Mouse (Mus musculus): Measurements from ENCODE around the gene Fastk. TPM values are rescaled to one million over a fixed set of nuclear protein-coding genes. Genes with fewer than 3 reads are reported as not detected.
"Not testable (repeated sequence)": the region's sequence is repeated elsewhere in the genome, so short reads cannot be mapped to it uniquely, and the experiment has no call there.

Gene Fastk
- total RNA-seq, 1 experiment from 2014 or later, result 17.1 TPM

DNA sequence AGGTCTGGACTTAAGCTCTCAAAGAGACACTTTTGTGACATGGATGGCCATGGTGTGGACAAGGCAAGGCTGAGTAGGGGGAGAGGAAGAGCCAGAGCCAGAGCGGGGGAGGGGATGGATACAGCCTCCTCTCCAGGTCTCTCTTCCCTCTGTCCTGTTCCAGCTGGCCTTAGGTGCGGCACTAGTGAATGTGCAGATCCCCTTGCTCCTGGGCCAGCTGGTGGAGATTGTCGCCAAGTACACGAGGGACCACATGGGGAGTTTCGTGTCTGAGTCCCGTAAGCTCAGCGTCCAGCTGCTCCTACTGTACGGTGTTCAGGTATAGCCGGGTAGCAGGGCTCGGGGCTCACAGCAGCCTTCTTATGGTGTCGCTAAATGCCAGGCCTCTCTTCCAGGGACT, 44.7 kb downstream of the Fastk start:
- no peak for ATAC-seq (replicated peaks; ENCODE audit: insufficient number of reproducible peaks, low FRiP score, low TSS enrichment, poor library complexity, severe bottlenecking)

DNA sequence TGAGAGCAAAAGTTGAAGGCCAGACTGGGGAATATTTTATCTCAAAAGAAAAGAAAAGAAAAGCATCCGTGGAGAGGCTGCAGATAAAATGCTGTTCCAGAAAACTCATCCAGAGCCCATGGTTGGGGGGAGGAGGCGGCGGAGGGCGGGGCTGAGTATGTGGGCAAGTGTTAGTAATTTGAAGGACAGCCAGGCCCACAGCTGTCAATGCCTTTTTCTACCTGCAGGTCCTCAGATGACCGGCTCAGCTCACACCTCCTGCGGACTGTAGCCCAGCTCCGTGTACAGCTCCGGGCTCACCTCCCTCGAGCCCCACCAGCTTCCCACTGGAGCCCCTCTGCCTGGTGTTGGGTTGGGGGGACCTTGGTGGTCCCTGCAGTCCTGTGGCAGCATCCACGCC, 45.4 kb downstream of the Fastk start:
- ATAC-seq (replicated peaks; ENCODE audit: insufficient number of reproducible peaks, low FRiP score, low TSS enrichment, poor library complexity, severe bottlenecking), result no peak

DNA sequence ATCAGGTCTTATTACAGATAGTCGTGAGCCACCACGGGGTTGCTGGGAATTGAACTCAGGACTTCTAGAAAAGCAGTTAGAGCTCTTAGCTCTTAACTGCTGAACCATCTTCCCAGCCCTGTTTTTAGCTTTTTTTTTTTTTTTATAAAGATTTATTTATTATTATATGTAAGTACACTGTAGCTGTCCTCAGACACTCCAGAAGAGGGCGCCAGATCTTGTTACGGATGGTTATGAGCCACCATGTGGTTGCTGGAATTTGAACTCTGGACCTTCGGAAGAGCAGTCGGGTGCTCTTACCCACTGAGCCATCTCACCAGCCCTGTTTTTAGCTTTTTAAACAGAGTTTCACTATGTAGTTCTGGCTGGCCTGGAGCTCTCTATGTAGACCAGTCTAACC, 48.8 kb downstream of the Fastk start:
- not testable (repeated sequence) for ATAC-seq (replicated peaks; ENCODE audit: insufficient number of reproducible peaks, low FRiP score, low TSS enrichment, poor library complexity, severe bottlenecking)

DNA sequence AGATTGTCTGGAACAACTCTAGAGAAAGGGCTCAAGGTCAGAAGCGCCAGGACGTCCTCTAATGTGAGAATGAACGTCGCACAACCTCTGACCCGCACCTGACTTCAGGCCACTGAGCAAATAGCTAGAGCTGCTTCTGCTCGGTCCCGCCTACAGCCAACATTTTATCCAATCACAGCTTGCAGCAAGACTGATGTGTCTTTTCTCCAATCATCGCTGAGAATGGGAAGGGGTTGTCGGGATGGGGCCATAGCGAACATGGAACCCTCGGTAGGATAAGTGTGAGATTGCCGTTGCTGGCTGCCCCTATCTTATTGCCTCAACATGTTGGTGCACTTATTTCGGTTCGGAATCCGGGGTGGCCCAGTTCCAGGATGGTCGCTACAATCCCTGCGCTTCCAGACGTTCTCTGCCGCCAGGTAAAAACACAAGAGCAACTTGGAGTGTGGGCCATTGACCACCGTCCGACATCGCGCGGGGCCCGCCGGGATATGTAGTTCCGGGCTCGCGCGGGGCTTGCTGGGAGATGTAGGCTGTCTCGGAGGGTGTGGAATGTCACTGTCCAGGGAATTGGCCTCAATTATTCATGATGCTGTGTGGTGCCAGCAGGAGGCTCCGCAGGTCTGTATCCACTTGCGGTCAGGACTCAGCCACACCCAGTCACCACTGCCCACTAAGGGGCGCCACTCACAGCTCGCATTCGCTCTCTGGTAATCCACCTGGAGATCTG, 50.8 kb downstream of the Fastk start:
- peak; percentile 86 for ATAC-seq (replicated peaks; ENCODE audit: insufficient number of reproducible peaks, low FRiP score, low TSS enrichment, poor library complexity, severe bottlenecking)

DNA sequence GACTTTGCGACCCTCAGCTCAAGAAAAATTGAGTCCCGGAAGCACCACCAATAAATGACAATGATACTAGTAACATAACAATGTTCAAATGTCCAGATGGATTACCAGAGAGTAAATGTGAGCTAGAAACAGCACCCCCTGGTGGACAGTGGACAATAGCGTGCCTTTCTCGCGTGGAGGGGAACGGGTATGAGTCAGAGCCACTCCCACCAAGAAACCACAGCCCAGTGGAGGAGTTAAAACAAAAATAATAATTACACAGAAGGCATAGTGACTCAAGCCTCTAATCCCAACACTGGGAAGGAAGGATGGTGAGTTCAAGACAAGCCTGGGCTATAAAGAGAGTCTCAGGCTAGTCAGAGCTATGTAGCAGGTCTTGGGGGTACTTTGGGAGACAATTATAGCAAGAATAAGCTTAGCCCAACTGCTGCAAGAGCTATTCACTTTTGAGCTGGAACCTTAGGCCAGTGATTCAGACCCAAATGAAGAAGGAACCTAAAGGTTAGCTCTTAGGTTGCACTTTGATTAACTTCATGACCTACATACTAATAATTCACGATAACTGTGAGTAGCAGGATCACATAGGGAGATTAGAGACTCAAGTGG, 51.6 kb downstream of the Fastk start, which contains the start of gene Abcb8:
Abcb8 (plus strand) TSS at position 272 of the 606 bp plus-strand sequence.
- ATAC-seq (replicated peaks; ENCODE audit: insufficient number of reproducible peaks, low FRiP score, low TSS enrichment, poor library complexity, severe bottlenecking), result peak; percentile 60

DNA sequence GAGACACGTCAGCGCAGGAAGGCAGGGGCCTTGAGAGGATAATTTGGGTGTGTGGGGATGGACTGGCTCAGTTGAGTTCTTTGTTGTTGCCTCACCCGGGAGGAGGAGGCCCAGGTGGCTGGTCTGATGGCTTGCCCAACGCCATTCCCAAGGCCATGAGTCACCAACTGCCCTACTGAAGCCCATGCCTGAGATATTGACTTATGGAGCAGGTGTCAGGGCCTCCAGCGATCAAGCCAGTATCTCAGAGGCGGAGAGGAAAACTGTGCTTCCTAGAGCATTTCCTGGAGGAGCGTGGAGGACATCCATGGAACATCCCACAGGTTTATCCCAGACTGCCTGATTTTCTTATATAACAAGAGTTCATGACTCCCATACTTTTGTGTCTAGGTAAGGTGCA, 52.4 kb downstream of the Fastk start:
- ATAC-seq (replicated peaks; ENCODE audit: insufficient number of reproducible peaks, low FRiP score, low TSS enrichment, poor library complexity, severe bottlenecking), result no peak

DNA sequence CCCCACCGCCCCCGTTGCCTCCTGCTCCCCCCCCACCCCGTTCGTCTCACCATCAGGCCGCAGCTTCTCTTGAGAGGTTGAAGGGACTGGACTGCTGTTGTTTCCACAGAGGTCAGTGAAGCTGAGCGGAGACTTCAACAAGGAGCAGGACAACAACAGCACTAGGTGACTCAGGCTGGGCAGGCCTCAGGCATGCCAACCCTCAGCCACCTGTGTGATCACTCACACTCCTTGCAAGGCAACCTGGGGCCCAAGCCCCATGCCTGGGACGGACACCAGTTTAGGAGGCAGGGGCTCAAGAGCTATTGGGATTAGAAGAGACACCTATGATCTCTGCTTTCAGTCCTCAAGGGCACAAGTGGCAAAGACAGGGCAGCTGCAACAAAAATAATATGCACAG, 53.2 kb downstream of the Fastk start, which contains the start of gene Atg9b:
Atg9b (minus strand) TSS at position 280 of the 400 bp plus-strand sequence.
- ATAC-seq (replicated peaks; ENCODE audit: insufficient number of reproducible peaks, low FRiP score, low TSS enrichment, poor library complexity, severe bottlenecking), result no peak

DNA sequence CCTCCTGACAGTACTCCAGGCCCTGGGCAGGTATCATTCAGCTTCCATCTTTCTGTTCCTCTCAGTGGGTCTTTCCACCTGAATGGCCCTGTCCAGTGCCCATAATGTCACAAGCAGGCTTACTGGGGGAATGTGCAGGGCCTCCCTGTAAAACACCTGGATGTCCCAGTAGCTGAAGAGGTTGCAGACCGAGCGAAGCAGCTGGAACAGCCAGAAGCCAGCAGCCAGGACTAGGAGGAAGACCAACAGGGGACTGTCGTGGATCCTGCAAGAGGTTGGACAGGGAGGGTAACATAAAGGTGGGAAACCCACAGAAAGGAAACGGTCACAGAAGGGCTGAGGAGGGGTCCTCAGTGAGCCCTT, 55.4 kb downstream of the Fastk start:
- ATAC-seq (replicated peaks; ENCODE audit: insufficient number of reproducible peaks, low FRiP score, low TSS enrichment, poor library complexity, severe bottlenecking), result no peak

DNA sequence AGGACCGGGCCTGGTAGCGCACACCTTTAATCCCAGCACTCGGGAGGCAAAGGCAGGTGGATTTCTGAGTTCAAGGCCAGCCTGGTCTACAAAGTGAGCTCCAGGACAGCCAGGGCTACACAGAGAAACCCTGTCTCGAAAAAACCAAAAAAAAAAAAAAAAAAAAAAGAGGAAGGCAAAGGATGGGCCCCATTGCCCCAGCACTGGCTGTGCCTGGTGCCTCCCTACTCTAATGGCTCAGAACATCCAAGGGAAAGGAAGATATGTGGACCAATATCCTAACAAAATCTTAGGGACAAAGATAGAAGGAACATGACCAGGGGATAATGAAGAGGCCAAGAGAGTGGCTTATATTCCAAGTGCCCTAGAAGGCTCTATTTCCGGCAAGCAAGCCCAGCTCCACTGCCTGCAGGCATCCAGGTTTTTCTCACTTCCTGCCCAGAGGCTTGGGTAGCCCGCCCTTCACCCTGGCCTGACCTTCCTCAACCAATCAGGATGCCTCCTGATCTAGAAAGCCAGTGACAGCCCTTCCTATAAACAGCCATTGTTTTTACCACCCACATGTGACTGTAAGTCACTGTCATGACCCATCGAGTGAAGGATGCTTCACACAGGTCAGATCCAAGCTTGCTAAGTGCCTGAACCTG, 56.0 kb downstream of the Fastk start:
- peak; percentile 53 for ATAC-seq (replicated peaks; ENCODE audit: insufficient number of reproducible peaks, low FRiP score, low TSS enrichment, poor library complexity, severe bottlenecking)

Other genes starting within 250 kb of the Fastk start
- gene Kcnh2, start 93.7 kb downstream of the Fastk start, total RNA-seq (2017), result 0.53 TPM in 1 of 3 replicates, not detected in the others
- gene Nos3, start 80.5 kb downstream of the Fastk start, total RNA-seq (2017), result 0.29 TPM in 1 of 3 replicates, not detected in the others
- gene Atg9b, start 53.1 kb downstream of the Fastk start, total RNA-seq (2017), result 0.11 to 0.87 TPM in 2 of 3 replicates, not detected in the other
- gene Abcb8, start 51.6 kb downstream of the Fastk start, total RNA-seq (2017), result 4.5 to 7.6 TPM (median 5.2 TPM) in 3 replicates
- gene Asic3, start 31.9 kb downstream of the Fastk start, total RNA-seq (2017), result not detected in 3 replicates
- gene Cdk5, start 21.8 kb downstream of the Fastk start, total RNA-seq (2017), result 19.3 to 30.9 TPM (median 26.0 TPM) in 3 replicates
- gene Slc4a2, start 21.4 kb downstream of the Fastk start, total RNA-seq (2017), result 20.1 to 60.8 TPM (median 32.2 TPM) in 3 replicates
- gene Tmub1, start 2.6 kb upstream of the Fastk start, total RNA-seq (2017), result 11.8 to 33.4 TPM (median 26.8 TPM) in 3 replicates
- 30.5 to 41.8 TPM (median 34.6 TPM) in 3 replicates for gene Agap3, start 6.9 kb upstream of the Fastk start, total RNA-seq (2017)
- gene Gbx1, start 81.9 kb upstream of the Fastk start, total RNA-seq (2017), result not detected in 3 replicates
- gene Asb10, start 95.7 kb upstream of the Fastk start, total RNA-seq (2017), result not detected in 3 replicates
- not detected in 3 replicates for gene 4931409K22Rik, start 111.5 kb upstream of the Fastk start, total RNA-seq (2017)
- 33.8 to 45.3 TPM (median 42.1 TPM) in 3 replicates for gene Abcf2, start 132.2 kb upstream of the Fastk start, total RNA-seq (2017)
- 13.2 to 33.8 TPM (median 15.2 TPM) in 3 replicates for gene Chpf2, start 141.5 kb upstream of the Fastk start, total RNA-seq (2017)
- gene Smarcd3, start 179.1 kb upstream of the Fastk start, total RNA-seq (2017), result 1.3 to 8.1 TPM (median 3.0 TPM) in 3 replicates
- 108 to 119 TPM (median 113 TPM) in 3 replicates for gene Nub1, start 240.2 kb upstream of the Fastk start, total RNA-seq (2017)